In genomic region chr12:114462566-114462965, GRCm38 (mm10) we compare ENCODE assay signal across 15 mouse cellular contexts.
"Had no signal": no experiment of that assay in that cellular context is flagged by ENCODE, and none has a peak within 500 bp of the region (broad histone marks: within the 10 kb centered on the region; RNA-seq: fewer than 3 reads in every experiment).

No protein-coding gene starts in this region.

- H3K27me3 ChIP-seq: neural tube, embryonic 15.5 days; stomach, embryonic 15.5 days had no signal

- H3K36me3 ChIP-seq: neural tube, embryonic 15.5 days; stomach, embryonic 15.5 days had no signal

- H3K4me3 ChIP-seq: neural tube, embryonic 15.5 days; stomach, embryonic 15.5 days had no signal

- H3K4me1 ChIP-seq: neural tube, embryonic 15.5 days; stomach, embryonic 15.5 days had no signal

- H3K9ac ChIP-seq: neural tube, embryonic 15.5 days; stomach, embryonic 15.5 days had no signal

- H3K27ac ChIP-seq: neural tube, embryonic 15.5 days; stomach, embryonic 15.5 days; stomach, postnatal 0 days had no signal

- H3K4me2 ChIP-seq: neural tube, embryonic 15.5 days; stomach, embryonic 15.5 days had no signal

- DNase-seq: retina, postnatal 1 day; right cerebral cortex, adult 18-20 months; right cerebral cortex, postnatal 14 days; right cerebral cortex, postnatal 25 days; right cerebral cortex, postnatal 4 days; spleen, adult 18-20 months; thymus, adult 18-20 months; thymus, adult 2 months; thymus, postnatal 14 days; thymus, postnatal 25 days; thymus, postnatal 36 days; thymus, postnatal 4 days had no signal
